Mouse (Mus musculus): ENCODE data around the gene Cer1. TPM values are rescaled to one million over a fixed set of nuclear protein-coding genes. Genes with fewer than 3 reads are reported as not detected.

Gene Cer1
- polyA plus RNA-seq (2014; fragmentation: Illumina TruSeq; extraction: RNeasy Lipid Tissue Mini Kit (QIAGEN cat#74804); ENCODE audit: low read depth, low replicate concordance): not detected

DNA sequence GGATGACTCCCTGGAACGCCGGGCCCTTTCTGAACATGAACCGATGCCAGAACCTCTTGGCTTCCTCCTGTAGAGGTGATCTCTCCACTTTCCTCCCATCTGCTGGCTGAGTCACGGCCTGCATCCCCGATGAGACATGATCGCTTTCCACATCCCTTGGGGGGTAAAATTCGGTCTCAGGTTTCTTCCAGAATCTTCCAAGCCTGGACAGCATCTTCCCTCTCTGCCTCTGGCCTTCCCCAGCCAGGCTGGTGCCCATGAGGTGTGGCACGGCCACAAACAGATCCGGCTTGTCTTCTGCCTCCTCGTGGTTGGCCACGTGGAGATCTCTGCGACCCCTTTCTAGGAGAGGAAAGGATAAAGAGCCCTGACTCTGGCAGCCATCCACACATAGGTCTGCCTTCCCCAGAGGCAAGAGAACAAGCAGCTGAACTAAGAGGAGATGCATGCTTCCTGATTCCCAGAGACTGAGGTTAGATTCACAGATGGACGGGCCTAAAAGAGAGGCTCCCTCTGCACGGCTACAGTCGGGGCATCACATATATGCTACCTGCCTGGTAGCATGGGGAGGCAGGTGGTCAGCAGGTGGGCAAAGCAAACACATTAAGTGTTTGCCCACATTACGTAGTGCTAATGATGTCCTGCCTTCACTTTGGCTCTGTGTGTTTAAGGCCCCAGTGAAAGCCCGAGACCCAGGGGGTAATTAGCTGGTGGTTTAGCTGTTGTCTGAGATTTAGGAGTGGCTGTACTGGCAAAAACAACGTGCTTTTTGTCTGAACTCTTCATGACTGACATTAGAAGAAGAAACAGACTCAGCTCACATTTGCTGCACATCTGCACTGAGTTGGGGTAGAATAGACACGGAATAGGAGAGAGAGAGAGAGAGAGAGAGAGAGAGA is at the start of gene Cer1:
TSS of gene Cer1 (minus strand) at position 513 of the 899 bp plus-strand sequence.

DNA sequence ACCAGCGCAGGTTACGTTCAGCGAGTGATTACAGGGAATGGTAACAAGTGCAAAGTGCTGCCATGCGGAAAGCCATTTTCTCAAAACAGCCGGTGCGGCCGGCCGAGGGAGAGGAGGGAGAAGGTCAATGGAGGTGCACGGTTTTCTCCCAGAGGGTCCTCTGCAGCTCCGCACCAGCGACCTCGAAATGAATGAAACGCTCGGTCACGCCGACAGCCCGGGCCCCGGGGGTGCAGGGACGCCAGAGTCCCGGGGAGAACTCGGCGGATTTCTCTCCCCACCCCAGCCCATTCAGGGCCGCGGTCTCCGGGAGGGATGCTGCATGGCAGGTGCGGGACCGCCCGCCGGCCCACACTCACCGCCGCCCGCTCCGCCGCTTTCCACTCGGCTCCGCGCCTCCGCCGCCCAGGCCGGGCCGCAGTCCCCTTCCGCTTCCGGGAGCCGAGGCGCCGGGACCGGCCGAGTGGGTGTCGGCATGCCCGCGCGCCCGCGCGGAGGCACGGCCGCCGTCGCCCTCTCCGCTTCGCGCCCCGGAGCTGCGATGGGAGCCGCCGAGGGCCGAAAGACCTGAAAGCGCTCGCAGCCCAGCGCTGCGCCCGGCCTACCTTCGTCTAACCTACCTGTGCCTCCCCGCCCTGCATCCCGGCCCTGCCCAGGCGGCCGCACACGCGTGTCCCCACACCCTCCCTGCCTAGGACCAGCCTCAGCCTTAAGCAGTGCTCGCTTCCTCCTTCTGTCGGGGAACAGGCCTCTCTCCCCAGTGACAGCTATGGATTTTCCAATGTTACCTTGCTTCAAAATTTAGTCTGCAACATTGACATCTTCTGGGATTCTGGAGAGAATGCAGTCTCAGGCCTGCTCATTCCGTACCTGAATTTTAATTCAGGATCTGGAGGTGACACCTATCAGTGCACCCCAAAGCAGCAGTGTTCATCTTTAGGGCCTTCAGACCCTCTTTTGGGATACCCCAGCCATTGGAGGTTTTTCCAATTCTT is 25.5 kb downstream of the Cer1 start, which contains the start of gene Zdhhc21:
TSS of gene Zdhhc21 (minus strand) at position 828 of the 995 bp plus-strand sequence.

Other genes with a start within 250 kb of the Cer1 start
- gene Nfib, start 179.4 kb downstream of the Cer1 start, polyA plus RNA-seq (2014; fragmentation: Illumina TruSeq; extraction: RNeasy Lipid Tissue Mini Kit (QIAGEN cat#74804); ENCODE audit: low read depth, low replicate concordance): 36.5 TPM
- 3.7 TPM for gene Zdhhc21, start 25.2 kb downstream of the Cer1 start, polyA plus RNA-seq (2014; fragmentation: Illumina TruSeq; extraction: RNeasy Lipid Tissue Mini Kit (QIAGEN cat#74804); ENCODE audit: low read depth, low replicate concordance)
- gene Frem1, start 167.2 kb upstream of the Cer1 start, polyA plus RNA-seq (2014; fragmentation: Illumina TruSeq; extraction: RNeasy Lipid Tissue Mini Kit (QIAGEN cat#74804); ENCODE audit: low read depth, low replicate concordance): 0.29 TPM

Data from heart, adult 10 weeks (tissue).